24 mouse cellular contexts compared by ENCODE assay signal in genomic region chr8:13665538-13665937, GRCm38 (mm10). TPM values are rescaled to one million over a fixed set of nuclear protein-coding genes. Genes with fewer than 3 reads are reported as not detected.
DNase-seq lines count a peak whose midpoint lies in the region; ATAC-seq and TF ChIP-seq lines count a peak whose summit lies in the region.
"Had no signal": no experiment of that assay in that cellular context is flagged by ENCODE, and none has a peak within 500 bp of the region (broad histone marks: within the 10 kb centered on the region; RNA-seq: fewer than 3 reads in every experiment).

No protein-coding gene starts in this region.

- DNase-seq in adrenal gland, adult 2 months = peak; percentile 80
- DNase-seq in adrenal gland, adult 18-20 months (ENCODE audit: low spot score in 2 of 2) = no peak
- DNase-seq in heart, adult 18-20 months = no peak
- DNase-seq in lung, postnatal 0 days (ENCODE audit: low spot score) = peak; percentile 33
- no peak for DNase-seq in lung, postnatal 14 days
- no peak for DNase-seq in stomach, postnatal 0 days (ENCODE audit: low spot score)
- no peak for DNase-seq in hindbrain, embryonic 11.5 days (ENCODE audit: low spot score)
- DNase-seq: cerebellum, adult 11-12 months; cerebellum, postnatal 14 days; gastrocnemius, postnatal 14 days; kidney, postnatal 4 days; retina, postnatal 1 day; thymus, postnatal 25 days had no signal

- no peak for TF ChIP-seq CTCF in lung, postnatal 0 days (IDR thresholded peaks at IDR 0.05)
- TF ChIP-seq CTCF in stomach, postnatal 0 days (IDR thresholded peaks at IDR 0.05; ENCODE audit: low read depth) = no peak

- H3K4me3 ChIP-seq in heart, embryonic 12.5 days = no peak overlapping the region
- no peak overlapping the region for H3K4me3 ChIP-seq in lung, postnatal 0 days (ENCODE audit: low read depth, low read length)
- no peak overlapping the region for H3K4me3 ChIP-seq in stomach, postnatal 0 days (ENCODE audit: low read depth, low read length)
- no peak overlapping the region for H3K4me3 ChIP-seq in hindbrain, embryonic 11.5 days (ENCODE audit: low read depth, low read length)
- H3K4me3 ChIP-seq: forebrain, embryonic 10.5 days; hindbrain, embryonic 10.5 days; kidney, embryonic 15.5 days; limb, embryonic 12.5 days; midbrain, embryonic 15.5 days; neural tube, embryonic 13.5 days had no signal

- H3K27me3 ChIP-seq in heart, embryonic 12.5 days (replicated peaks) = no peaks in the 10 kb centered on the region
- no peaks in the 10 kb centered on the region for H3K27me3 ChIP-seq in lung, postnatal 0 days (replicated peaks; ENCODE audit: insufficient read depth, low read length)
- no peaks in the 10 kb centered on the region for H3K27me3 ChIP-seq in stomach, postnatal 0 days (ENCODE audit: control insufficient read depth, insufficient read depth, low read length)
- H3K27me3 ChIP-seq in hindbrain, embryonic 11.5 days (ENCODE audit: control insufficient read depth, insufficient read depth, low read length) = no peaks in the 10 kb centered on the region
- H3K27me3 ChIP-seq: kidney, embryonic 15.5 days; limb, embryonic 12.5 days; midbrain, embryonic 15.5 days; neural tube, embryonic 13.5 days had no signal

- H3K9me3 ChIP-seq in heart, embryonic 12.5 days (replicated peaks) = no peaks in the 10 kb centered on the region
- no peaks in the 10 kb centered on the region for H3K9me3 ChIP-seq in lung, postnatal 0 days (ENCODE audit: low read length)
- H3K9me3 ChIP-seq in stomach, postnatal 0 days (ENCODE audit: control insufficient read depth, low read length) = no peaks in the 10 kb centered on the region
- H3K9me3 ChIP-seq in hindbrain, embryonic 11.5 days (ENCODE audit: control insufficient read depth, low read length) = no peaks in the 10 kb centered on the region
- H3K9me3 ChIP-seq: forebrain, embryonic 10.5 days; hindbrain, embryonic 10.5 days; kidney, embryonic 15.5 days; limb, embryonic 12.5 days; midbrain, embryonic 15.5 days; neural tube, embryonic 13.5 days had no signal

- no peak for TF ChIP-seq EP300 in lung, postnatal 0 days (IDR thresholded peaks at IDR 0.05)
- no peak for TF ChIP-seq EP300 in stomach, postnatal 0 days (optimal IDR thresholded peaks at IDR 0.05)

- ATAC-seq in heart, embryonic 12.5 days (ENCODE audit: insufficient number of reproducible peaks, low FRiP score) = no peak
- ATAC-seq in lung, postnatal 0 days = peak; percentile 9
- no peak for ATAC-seq in stomach, postnatal 0 days (ENCODE audit: low FRiP score, low TSS enrichment)
- no peak for ATAC-seq in hindbrain, embryonic 11.5 days (ENCODE audit: low FRiP score)
- ATAC-seq: forebrain, embryonic 16.5 days; hindbrain, postnatal 0 days; intestine, embryonic 16.5 days; midbrain, embryonic 15.5 days had no signal

- H3K36me3 ChIP-seq in heart, embryonic 12.5 days = no peaks in the 10 kb centered on the region
- no peaks in the 10 kb centered on the region for H3K36me3 ChIP-seq in lung, postnatal 0 days (ENCODE audit: insufficient read depth, low read length)
- no peaks in the 10 kb centered on the region for H3K36me3 ChIP-seq in stomach, postnatal 0 days (ENCODE audit: control insufficient read depth, insufficient read depth, low read length)
- H3K36me3 ChIP-seq in hindbrain, embryonic 11.5 days (ENCODE audit: control insufficient read depth, insufficient read depth, low read length) = no peaks in the 10 kb centered on the region
- H3K36me3 ChIP-seq: hindbrain, embryonic 10.5 days; kidney, embryonic 15.5 days; limb, embryonic 12.5 days; midbrain, embryonic 15.5 days; neural tube, embryonic 13.5 days had no signal

- H3K27ac ChIP-seq in heart, embryonic 12.5 days (ENCODE audit: poor library complexity, severe bottlenecking) = peak overlapping the region; percentile 68
- H3K27ac ChIP-seq in lung, postnatal 0 days (ENCODE audit: low read length) = peak overlapping the region; percentile 40; the same call in 1 of the 2 replicates
- H3K27ac ChIP-seq in stomach, postnatal 0 days (replicated peaks) = peak overlapping the region; percentile 30; the same call in 1 of the 2 replicates
- no peak overlapping the region for H3K27ac ChIP-seq in hindbrain, embryonic 11.5 days (ENCODE audit: low read depth, low read length)
- H3K27ac ChIP-seq: forebrain, embryonic 10.5 days; hindbrain, embryonic 10.5 days; hindbrain, postnatal 0 days; kidney, embryonic 15.5 days; limb, embryonic 12.5 days; midbrain, embryonic 15.5 days; neural tube, embryonic 13.5 days had no signal

- peaks cover 75% of the 10 kb centered on the region for H3K4me1 ChIP-seq in heart, embryonic 12.5 days (replicated peaks)
- peaks cover 5% of the 10 kb centered on the region; the same call in 1 of the 2 replicates for H3K4me1 ChIP-seq in lung, postnatal 0 days (ENCODE audit: insufficient read depth, low read depth, low read length)
- H3K4me1 ChIP-seq in stomach, postnatal 0 days (replicated peaks; ENCODE audit: control insufficient read depth, insufficient read depth) = peaks cover 7% of the 10 kb centered on the region; the same call in 1 of the 2 replicates
- H3K4me1 ChIP-seq in hindbrain, embryonic 11.5 days (replicated peaks; ENCODE audit: control insufficient read depth, insufficient read depth, low read length) = no peaks in the 10 kb centered on the region
- H3K4me1 ChIP-seq: midbrain, embryonic 15.5 days had no signal

- peak overlapping the region; percentile 6; the same call in 1 of the 2 replicates for H3K4me2 ChIP-seq in heart, embryonic 12.5 days
- no peak overlapping the region for H3K4me2 ChIP-seq in lung, postnatal 0 days (replicated peaks; ENCODE audit: low read depth, low read length)
- no peak overlapping the region for H3K4me2 ChIP-seq in stomach, postnatal 0 days (replicated peaks; ENCODE audit: low read depth)
- no peak overlapping the region for H3K4me2 ChIP-seq in hindbrain, embryonic 11.5 days (replicated peaks; ENCODE audit: low read depth, low read length)
- H3K4me2 ChIP-seq: kidney, embryonic 15.5 days; limb, embryonic 12.5 days; liver, embryonic 11.5 days; midbrain, embryonic 15.5 days; neural tube, embryonic 13.5 days had no signal

- WGBS in heart, embryonic 12.5 days = 71% methylated on average over 4 of the region's 4 CpGs
- 69% methylated on average over 4 of the region's 4 CpGs for WGBS in lung, postnatal 0 days
- 82% methylated on average over 4 of the region's 4 CpGs for WGBS in stomach, postnatal 0 days
- WGBS in hindbrain, embryonic 11.5 days = 88% methylated on average over 4 of the region's 4 CpGs

- 0 out of 2 replicates have a peak overlapping the region, but pooled peaks have one; percentile 32 for H3K9ac ChIP-seq in heart, embryonic 12.5 days
- no peak overlapping the region for H3K9ac ChIP-seq in lung, postnatal 0 days (replicated peaks; ENCODE audit: low read depth)
- H3K9ac ChIP-seq in stomach, postnatal 0 days (ENCODE audit: low read length) = no peak overlapping the region
- no peak overlapping the region for H3K9ac ChIP-seq in hindbrain, embryonic 11.5 days (ENCODE audit: low read depth, low read length)
- H3K9ac ChIP-seq: kidney, embryonic 15.5 days; limb, embryonic 12.5 days; midbrain, embryonic 15.5 days; neural tube, embryonic 13.5 days had no signal

RNA-seq across cellular contexts. Expression of gene Rasa3, which starts 11.9 kb away (rescaled TPM):
- 10 to 100 TPM; 27.4 to 35.9 TPM for total RNA-seq in adrenal gland, adult 2 months (2021)
- 25.8 and 38.6 TPM in 2 replicates for polyA plus RNA-seq in adrenal gland, adult 2 months (2012; rRNA removed)
- total RNA-seq in adrenal gland, adult 18-20 months (2021) = 10 to 100 TPM; 19.1 to 30.6 TPM
- polyA plus RNA-seq in heart, embryonic 12.5 days (2016; fragmentation: Nextera tagmentation; extraction: Ambion mirVana) = 35.1 and 41.5 TPM in 2 replicates
- 10 to 100 TPM; 11.2 to 14.0 TPM for total RNA-seq in heart, adult 18-20 months (2021)
- 28.5 and 28.6 TPM in 2 replicates for polyA plus RNA-seq in lung, postnatal 0 days (2015; fragmentation: Nextera tagmentation; extraction: Ambion mirVana)
- 12.0 and 12.4 TPM in 2 replicates for polyA plus RNA-seq in stomach, postnatal 0 days (2015; fragmentation: Nextera tagmentation; extraction: Ambion mirVana)
- 19.4 and 24.3 TPM in 2 replicates for polyA plus RNA-seq in hindbrain, embryonic 11.5 days (2014; fragmentation: Nextera tagmentation; extraction: Ambion mirVana)

RNA-seq across cellular contexts. Expression of gene Cfap97d2, which starts 40.2 kb away (rescaled TPM):
- total RNA-seq in adrenal gland, adult 2 months (2021) = not detected
- polyA plus RNA-seq in adrenal gland, adult 2 months (2012; rRNA removed) = 0.13 and 0.45 TPM in 2 replicates
- total RNA-seq in adrenal gland, adult 18-20 months (2021) = not detected
- polyA plus RNA-seq in heart, embryonic 12.5 days (2016; fragmentation: Nextera tagmentation; extraction: Ambion mirVana) = 0.26 TPM in 1 of 2 replicates, not detected in the other
- total RNA-seq in heart, adult 18-20 months (2021) = under 1 TPM in 1 of 2 experiments, not detected in 1; 0.26 TPM
- 0.81 and 1.1 TPM in 2 replicates for polyA plus RNA-seq in lung, postnatal 0 days (2015; fragmentation: Nextera tagmentation; extraction: Ambion mirVana)
- 0.13 and 0.17 TPM in 2 replicates for polyA plus RNA-seq in stomach, postnatal 0 days (2015; fragmentation: Nextera tagmentation; extraction: Ambion mirVana)
- 0.85 and 1.0 TPM in 2 replicates for polyA plus RNA-seq in hindbrain, embryonic 11.5 days (2014; fragmentation: Nextera tagmentation; extraction: Ambion mirVana)
- total RNA-seq: gastrocnemius, postnatal 14 days had no signal
- polyA plus RNA-seq: kidney, embryonic 15.5 days; liver, embryonic 11.5 days had no signal

Comparison
In these comparisons a context has a peak if more than half of its experiments do, and no peak if none do; other contexts are left out.
1. DNase-seq: peak in adrenal gland, adult 2 months (single experiment) and lung, postnatal 0 days (single experiment); none in adrenal gland, adult 18-20 months (0 of 2), heart, adult 18-20 months (0 of 2), lung, postnatal 14 days (single experiment), stomach, postnatal 0 days (single experiment) and hindbrain, embryonic 11.5 days (single experiment).